Mouse (Mus musculus) duodenum, adult 2 months (tissue): ENCODE data around the gene 2210016L21Rik. TPM values are rescaled to one million over a fixed set of nuclear protein-coding genes. Genes with fewer than 3 reads are reported as not detected.

ENCODE experiments used
- polyA plus RNA-seq: library from polyadenylated mRNA; depleted of rRNA; stranded (reverse); fragments of >200 nt; gene quantifications from 2 replicates; pipeline ENCODE4 v1.2.3, GENCODE M21; 2012; ENCODE audit warnings: low replicate concordance; rRNA removed

The 2210016L21Rik gene
- polyA plus RNA-seq = 8.0 and 12.2 TPM in 2 replicates

GRCm38 (mm10) chr5:114942074-114942765, at the start of gene 2210016L21Rik:
2210016L21Rik (plus strand) TSS chr5:114942158.

GRCm38 (mm10) chr5:114896688-114897373, 45.1 kb upstream of the 2210016L21Rik start, which contains the start of gene Oasl2:
Oasl2 (plus strand) TSS chr5:114896936.

GRCm38 (mm10) chr5:114922998-114923473, 18.9 kb upstream of the 2210016L21Rik start, which contains the start of gene Oasl1:
Oasl1 (plus strand) TSS chr5:114923240.

GRCm38 (mm10) chr5:114970824-114971227, 28.9 kb downstream of the 2210016L21Rik start, which contains the start of gene Hnf1a:
Hnf1a (minus strand) TSS chr5:114971094.

Other genes starting within 250 kb of the 2210016L21Rik start
- gene Tchp, start 234.4 kb upstream of the 2210016L21Rik start, polyA plus RNA-seq = 2.9 and 7.1 TPM in 2 replicates
- gene Ankrd13a, start 167.5 kb upstream of the 2210016L21Rik start, polyA plus RNA-seq = 77.4 and 78.8 TPM in 2 replicates
- 14.0 and 21.1 TPM in 2 replicates for gene Git2, start 166.6 kb upstream of the 2210016L21Rik start, polyA plus RNA-seq
- gene 1500011B03Rik, start 118.7 kb upstream of the 2210016L21Rik start, polyA plus RNA-seq = 4.2 and 11.5 TPM in 2 replicates
- gene 4930519G04Rik, start 88.5 kb upstream of the 2210016L21Rik start, polyA plus RNA-seq = not detected in 2 replicates
- not detected in 2 replicates for gene Gm9936, start 83.5 kb upstream of the 2210016L21Rik start, polyA plus RNA-seq
- gene Oasl2, start 45.2 kb upstream of the 2210016L21Rik start, polyA plus RNA-seq = 7.4 and 29.4 TPM in 2 replicates
- 61.4 and 170 TPM in 2 replicates for gene Oasl1, start 18.9 kb upstream of the 2210016L21Rik start, polyA plus RNA-seq
- gene Hnf1a, start 28.9 kb downstream of the 2210016L21Rik start, polyA plus RNA-seq = 27.0 and 31.0 TPM in 2 replicates
- 55.0 and 82.5 TPM in 2 replicates for gene Sppl3, start 69.0 kb downstream of the 2210016L21Rik start, polyA plus RNA-seq
- gene Gm10401, start 156.1 kb downstream of the 2210016L21Rik start, polyA plus RNA-seq = not detected in 2 replicates
- 108 and 115 TPM in 2 replicates for gene Acads, start 177.2 kb downstream of the 2210016L21Rik start, polyA plus RNA-seq
- 22.9 and 24.4 TPM in 2 replicates for gene Unc119b, start 192.8 kb downstream of the 2210016L21Rik start, polyA plus RNA-seq
- gene Mlec, start 216.0 kb downstream of the 2210016L21Rik start, polyA plus RNA-seq = 79.9 and 88.7 TPM in 2 replicates